Mouse (Mus musculus): ENCODE measurements around the gene Cfap299.
"Not testable (repeated sequence)": the region's sequence is repeated elsewhere in the genome, so short reads cannot be mapped to it uniquely, and the experiment has no call there.

Cfap299 gene

GRCm38 (mm10) chr5:98328848-98329624 lies at the start of gene Cfap299:
Gene Cfap299, plus strand, starts transcription at chr5:98329304.
- peak; percentile 66 to 87 for DNase-seq (ENCODE audit: low spot score in 2 of 2)

GRCm38 (mm10) chr5:98281993-98282392 lies 47.1 kb upstream of the Cfap299 start:
- DNase-seq (ENCODE audit: low spot score in 2 of 2), result no peak

GRCm38 (mm10) chr5:98283696-98284478 lies 45.2 kb upstream of the Cfap299 start:
- DNase-seq (ENCODE audit: low spot score in 2 of 2), result no peak

GRCm38 (mm10) chr5:98290642-98291041 lies 38.5 kb upstream of the Cfap299 start:
- DNase-seq (ENCODE audit: low spot score in 2 of 2), result no peak

GRCm38 (mm10) chr5:98292388-98293048 lies 36.6 kb upstream of the Cfap299 start:
- DNase-seq (ENCODE audit: low spot score in 2 of 2), result no peak

- no peak for DNase-seq (ENCODE audit: low spot score in 2 of 2)
Observed at GRCm38 (mm10) chr5:98293049-98293715, 35.9 kb upstream of the Cfap299 start.

- DNase-seq (ENCODE audit: low spot score in 2 of 2), result no peak
Observed at GRCm38 (mm10) chr5:98300079-98300478, 29.0 kb upstream of the Cfap299 start.

- no peak for DNase-seq (ENCODE audit: low spot score in 2 of 2)
Observed at GRCm38 (mm10) chr5:98305673-98306072, 23.4 kb upstream of the Cfap299 start.

GRCm38 (mm10) chr5:98306528-98306927 lies 22.6 kb upstream of the Cfap299 start:
- no peak for DNase-seq (ENCODE audit: low spot score in 2 of 2)

GRCm38 (mm10) chr5:98326625-98327024 lies 2.5 kb upstream of the Cfap299 start:
- no peak for DNase-seq (ENCODE audit: low spot score in 2 of 2)

GRCm38 (mm10) chr5:98343751-98344150 lies 14.6 kb downstream of the Cfap299 start:
- DNase-seq (ENCODE audit: low spot score in 2 of 2), result not testable (repeated sequence)

- DNase-seq (ENCODE audit: low spot score in 2 of 2), result no peak
Observed at GRCm38 (mm10) chr5:98344581-98344980, 15.5 kb downstream of the Cfap299 start.

- no peak for DNase-seq (ENCODE audit: low spot score in 2 of 2)
Observed at GRCm38 (mm10) chr5:98346067-98346466, 17.0 kb downstream of the Cfap299 start.

GRCm38 (mm10) chr5:98348605-98349004 lies 19.5 kb downstream of the Cfap299 start:
- DNase-seq (ENCODE audit: low spot score in 2 of 2), result peak; percentile 62 to 67

GRCm38 (mm10) chr5:98359912-98360311 lies 30.8 kb downstream of the Cfap299 start:
- no peak for DNase-seq (ENCODE audit: low spot score in 2 of 2)

GRCm38 (mm10) chr5:98360792-98361419 lies 31.8 kb downstream of the Cfap299 start:
- no peak for DNase-seq (ENCODE audit: low spot score in 2 of 2)

GRCm38 (mm10) chr5:98363428-98363827 lies 34.3 kb downstream of the Cfap299 start:
- DNase-seq (ENCODE audit: low spot score in 2 of 2), result no peak

- peak in 1 of 2 experiments; percentile 6 for DNase-seq (ENCODE audit: low spot score in 2 of 2)
Observed at GRCm38 (mm10) chr5:98365340-98365739, 36.2 kb downstream of the Cfap299 start.

GRCm38 (mm10) chr5:98368822-98369221 lies 39.7 kb downstream of the Cfap299 start:
- DNase-seq (ENCODE audit: low spot score in 2 of 2), result no peak

- DNase-seq (ENCODE audit: low spot score in 2 of 2), result no peak
Observed at GRCm38 (mm10) chr5:98369426-98369825, 40.3 kb downstream of the Cfap299 start.

Data from urinary bladder, adult 18-20 months (tissue).